Mouse (Mus musculus): ENCODE results near the gene Psmd6.

DNA sequence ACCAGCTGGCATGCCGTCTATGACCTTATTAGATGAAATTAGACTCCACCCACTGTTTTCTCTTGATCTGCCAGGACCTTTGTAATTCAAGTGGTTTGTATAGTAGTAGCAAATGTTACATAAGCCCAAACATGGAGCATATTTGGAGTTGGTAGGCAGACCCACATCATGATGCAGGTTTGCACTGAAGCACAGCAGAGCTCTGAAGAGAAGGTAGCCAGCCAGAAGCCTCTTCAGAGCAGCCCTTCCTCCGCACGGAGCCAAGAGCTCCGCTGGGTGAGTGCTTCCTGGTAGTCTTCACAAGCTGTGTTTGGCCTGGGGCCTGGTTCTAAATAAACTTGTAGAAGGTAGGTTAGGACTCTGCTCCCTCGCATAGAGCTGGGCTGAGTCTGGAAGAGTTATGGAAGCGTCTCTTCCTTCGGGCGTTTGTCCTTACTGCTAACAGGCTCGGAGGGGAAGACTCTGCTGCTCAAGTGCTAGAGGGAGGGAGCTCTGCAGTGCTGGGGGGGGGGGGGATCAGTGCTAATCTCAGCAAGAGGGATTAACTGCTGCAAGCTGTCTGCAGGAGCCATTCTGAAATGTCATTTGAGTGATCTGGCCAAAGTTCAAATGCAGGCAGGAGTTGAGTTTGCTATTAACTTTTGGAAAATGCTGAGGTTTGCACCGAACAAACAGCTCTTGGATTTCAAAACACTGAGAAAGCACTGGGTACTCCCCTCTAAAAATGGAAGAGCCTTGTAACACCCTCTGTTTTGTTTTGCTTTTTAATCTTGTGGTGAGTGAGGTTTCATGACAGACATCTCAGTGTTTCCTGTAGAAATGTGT, 52.9 kb downstream of the Psmd6 start:
- no peak for TF ChIP-seq FLI1 (IDR thresholded peaks at IDR 0.05; ENCODE audit: low read length)
- no peak for TF ChIP-seq GATA1 (IDR thresholded peaks at IDR 0.05; ENCODE audit: borderline replicate concordance, low read length)
